ENCODE assay signal across 8 mouse cellular contexts in the genomic region with DNA sequence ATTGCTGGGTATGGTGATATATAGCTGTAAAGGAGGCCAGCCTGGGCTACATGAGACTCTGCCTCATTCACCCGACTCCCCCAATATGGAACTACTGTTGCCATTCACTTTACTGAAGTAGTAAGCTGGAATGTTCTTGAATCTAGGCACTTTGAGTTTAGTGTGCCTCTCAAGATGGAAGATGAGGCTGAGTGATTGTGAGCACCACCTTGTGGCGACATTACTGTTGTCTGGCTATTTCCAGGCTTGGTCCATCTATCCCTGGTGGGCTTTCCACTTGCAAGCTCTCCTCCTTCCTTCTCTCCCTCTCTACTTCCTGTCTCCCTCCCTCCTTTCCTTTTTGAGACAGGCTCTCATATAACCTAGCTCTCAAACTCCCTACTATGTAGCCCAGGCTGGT. TPM values are rescaled to one million over a fixed set of nuclear protein-coding genes. Genes with fewer than 3 reads are reported as not detected.
DNase-seq lines count a peak whose midpoint lies in the region; ATAC-seq lines count a peak whose summit lies in the region.

No protein-coding gene starts in this region.

- DNase-seq in heart, adult 8-10 months (ENCODE audit: low spot score), result peak; percentile 45
- DNase-seq in ovary, postnatal 14 days (ENCODE audit: low spot score), result peak; percentile 34
- no peak for DNase-seq in ovary, postnatal 10 days (ENCODE audit: low spot score)
- peak; percentile 40 for DNase-seq in adipocyte (ENCODE audit: low spot score)
- DNase-seq in heart, postnatal 36 days, result peak; percentile 46 to 70
- DNase-seq in retina, postnatal 1 day, result peak; percentile 73

- intact Hi-C loops in heart, postnatal 36 days (cut with DNase I), result loop anchor here (1.0 to 5.0 kb wide), 2 partner anchors 17 to 42 kb away; no protein-coding TSS in a partner anchor

- no peaks in the 10 kb centered on the region for H3K4me1 ChIP-seq in heart, embryonic 12.5 days (replicated peaks)
- no peaks in the 10 kb centered on the region for H3K4me1 ChIP-seq in midbrain, embryonic 13.5 days (replicated peaks)

- H3K27me3 ChIP-seq in heart, embryonic 12.5 days (replicated peaks), result peaks cover 53% of the 10 kb centered on the region
- H3K27me3 ChIP-seq in midbrain, embryonic 13.5 days, result peaks cover 16% of the 10 kb centered on the region

- ATAC-seq in heart, embryonic 12.5 days (ENCODE audit: insufficient number of reproducible peaks, low FRiP score), result no peak
- ATAC-seq in midbrain, embryonic 13.5 days, result no peak

- 33% methylated on average over 2 of the region's 2 CpGs for WGBS in heart, embryonic 12.5 days
- 40% methylated on average over 2 of the region's 2 CpGs for WGBS in midbrain, embryonic 13.5 days

- no peaks in the 10 kb centered on the region for H3K36me3 ChIP-seq in heart, embryonic 12.5 days
- no peaks in the 10 kb centered on the region for H3K36me3 ChIP-seq in midbrain, embryonic 13.5 days

- no peak overlapping the region for H3K9ac ChIP-seq in heart, embryonic 12.5 days
- H3K9ac ChIP-seq in midbrain, embryonic 13.5 days (replicated peaks), result no peak overlapping the region

- no peaks in the 10 kb centered on the region for H3K9me3 ChIP-seq in heart, embryonic 12.5 days (replicated peaks)
- H3K9me3 ChIP-seq in midbrain, embryonic 13.5 days, result no peaks in the 10 kb centered on the region

- H3K4me2 ChIP-seq in heart, embryonic 12.5 days, result no peak overlapping the region
- no peak overlapping the region for H3K4me2 ChIP-seq in midbrain, embryonic 13.5 days (replicated peaks)

- no peak overlapping the region for H3K4me3 ChIP-seq in heart, embryonic 12.5 days
- H3K4me3 ChIP-seq in midbrain, embryonic 13.5 days (replicated peaks), result no peak overlapping the region

- no peak overlapping the region for H3K27ac ChIP-seq in heart, embryonic 12.5 days (ENCODE audit: poor library complexity, severe bottlenecking)
- no peak overlapping the region for H3K27ac ChIP-seq in midbrain, embryonic 13.5 days

RNA-seq across cellular contexts. Expression of gene Fmnl1, which starts 14.0 kb away (rescaled TPM):
- total RNA-seq in heart, adult 8-10 months (2022), result 10 to 100 TPM in 3 of 4 experiments, 1 to 10 TPM in 1; 9.3 to 20.1 (median 13.2) TPM
- polyA plus RNA-seq in heart, embryonic 12.5 days (2016; fragmentation: Nextera tagmentation; extraction: Ambion mirVana), result 1.1 and 1.7 TPM in 2 replicates
- total RNA-seq in heart, postnatal 36 days (2021), result 10 to 100 TPM; 12.4 to 20.9 TPM
- polyA plus RNA-seq in midbrain, embryonic 13.5 days (2015; fragmentation: Nextera tagmentation; extraction: Ambion mirVana), result 1.7 and 3.7 TPM in 2 replicates

RNA-seq across cellular contexts. Expression of gene 1700023F06Rik, which starts 23.5 kb away (rescaled TPM):
- total RNA-seq in heart, adult 8-10 months (2022), result not detected
- 0.17 TPM in 1 of 2 replicates, not detected in the other for polyA plus RNA-seq in heart, embryonic 12.5 days (2016; fragmentation: Nextera tagmentation; extraction: Ambion mirVana)
- total RNA-seq in heart, postnatal 36 days (2021), result not detected
- 0.70 and 0.71 TPM in 2 replicates for polyA plus RNA-seq in midbrain, embryonic 13.5 days (2015; fragmentation: Nextera tagmentation; extraction: Ambion mirVana)

RNA-seq across cellular contexts. Expression of gene Spata32, which starts 33.3 kb away (rescaled TPM):
- total RNA-seq in heart, adult 8-10 months (2022), result not detected
- polyA plus RNA-seq in heart, embryonic 12.5 days (2016; fragmentation: Nextera tagmentation; extraction: Ambion mirVana), result not detected in 2 replicates
- total RNA-seq in heart, postnatal 36 days (2021), result not detected
- polyA plus RNA-seq in midbrain, embryonic 13.5 days (2015; fragmentation: Nextera tagmentation; extraction: Ambion mirVana), result 0.43 and 0.48 TPM in 2 replicates

RNA-seq across cellular contexts. Expression of gene Hexim2, which starts 52.7 kb away (rescaled TPM):
- 1 to 10 TPM; 1.2 to 2.0 (median 1.9) TPM for total RNA-seq in heart, adult 8-10 months (2022)
- polyA plus RNA-seq in heart, embryonic 12.5 days (2016; fragmentation: Nextera tagmentation; extraction: Ambion mirVana), result 7.8 and 8.4 TPM in 2 replicates
- total RNA-seq in heart, postnatal 36 days (2021), result 1 to 10 TPM; 2.0 to 2.1 TPM
- polyA plus RNA-seq in midbrain, embryonic 13.5 days (2015; fragmentation: Nextera tagmentation; extraction: Ambion mirVana), result 18.8 and 20.0 TPM in 2 replicates
